Mouse (Mus musculus) lung, adult 10 weeks (tissue): ENCODE results near the gene Ubqln3. TPM values are rescaled to one million over a fixed set of nuclear protein-coding genes. Genes with fewer than 3 reads are reported as not detected.

Experiments
- polyA plus RNA-seq: library from polyadenylated mRNA; stranded (reverse); fragments of 350-450 nt; fragmentation: Illumina TruSeq; extraction: RNeasy Lipid Tissue Mini Kit (QIAGEN cat#74804); gene quantifications from one replicate; pipeline ENCODE4 v1.2.3, GENCODE M21; 2014; ENCODE audit warnings: low read depth, low replicate concordance; ENCODE audit not compliant: insufficient read depth

The Ubqln3 gene
- not detected for polyA plus RNA-seq

GRCm38 (mm10) chr7:104143179-104143578 is at the start of gene Ubqln3:
Gene Ubqln3 (minus strand): TSS chr7:104143279.

DNA sequence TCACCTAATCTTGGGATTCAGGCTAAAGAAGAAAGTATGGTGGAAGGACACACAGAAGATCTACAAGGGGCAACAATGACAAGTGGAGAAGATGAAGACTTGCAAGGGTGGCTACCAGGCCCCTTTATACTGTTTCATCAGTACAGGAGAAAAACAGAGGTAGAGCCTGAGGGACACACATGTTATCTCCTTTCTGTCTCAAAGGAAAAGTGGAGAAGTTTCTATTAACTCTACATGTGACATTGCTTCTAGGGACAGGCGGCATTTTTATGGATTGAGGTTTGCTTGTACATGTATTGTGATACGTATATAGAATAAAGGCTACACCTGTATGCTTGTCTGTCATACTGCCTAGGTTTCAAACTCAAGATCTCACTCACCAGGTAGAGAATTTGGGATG is 40.2 kb upstream of the Ubqln3 start, which contains the start of gene Olfr648:
Gene Olfr648, minus strand, starts transcription at position 101 of the 400 bp plus-strand sequence.

DNA sequence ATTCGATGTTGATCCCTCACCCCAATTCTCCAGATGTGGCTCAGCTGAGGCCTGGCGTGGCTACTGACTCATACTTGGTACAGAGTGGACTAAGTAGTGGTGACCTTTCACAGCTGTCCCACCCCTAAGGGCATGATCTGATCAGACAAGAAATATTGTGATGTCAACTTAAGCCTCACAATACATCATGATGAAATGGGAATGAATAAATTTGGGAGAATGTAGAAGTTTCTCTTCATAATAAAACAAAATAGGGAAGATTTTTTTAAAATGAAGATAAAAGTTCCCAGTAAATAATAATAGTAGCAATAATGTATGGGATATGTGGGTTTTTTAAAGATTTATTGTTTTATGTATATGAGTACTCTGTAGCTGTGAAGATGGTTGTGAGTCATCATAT is 7.4 kb upstream of the Ubqln3 start, which contains the start of gene Ubqlnl:
Gene Ubqlnl, minus strand, starts transcription at position 101 of the 400 bp plus-strand sequence.

DNA sequence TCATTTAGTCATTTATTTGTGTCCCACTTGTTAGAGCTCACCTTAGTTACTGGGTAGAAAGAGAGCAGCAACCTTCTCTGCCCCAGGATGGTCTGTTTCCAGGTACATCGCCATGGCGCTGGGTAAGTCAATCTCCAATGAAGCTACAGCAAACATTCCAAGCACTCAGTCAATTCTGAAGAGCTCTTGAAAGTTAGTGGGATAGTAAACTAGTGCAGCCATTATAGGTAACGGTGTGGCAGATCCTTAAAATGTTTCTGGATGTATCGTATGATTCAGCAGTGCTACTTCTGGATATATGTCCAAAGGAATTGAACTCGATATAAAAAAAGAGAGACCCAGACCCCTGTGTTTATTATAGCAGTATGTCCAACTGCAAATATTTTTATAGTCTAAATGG is 5.8 kb downstream of the Ubqln3 start, which contains the start of gene Olfr643:
Gene Olfr643, minus strand, starts transcription at position 101 of the 400 bp plus-strand sequence.

GRCm38 (mm10) chr7:104129726-104130125 is 13.4 kb downstream of the Ubqln3 start, which contains the start of gene Ubqln5:
Gene Ubqln5 (minus strand): TSS chr7:104129826.

GRCm38 (mm10) chr7:104104757-104104972 is 38.4 kb downstream of the Ubqln3 start, which contains the start of gene Olfr646:
Gene Olfr646 (plus strand): TSS chr7:104104873.

Other genes starting within 250 kb of the Ubqln3 start
- gene Olfr64, start 248.8 kb downstream of the Ubqln3 start, polyA plus RNA-seq = not detected
- not detected for gene Olfr65, start 239.8 kb downstream of the Ubqln3 start, polyA plus RNA-seq
- gene Olfr631, start 214.5 kb downstream of the Ubqln3 start, polyA plus RNA-seq = not detected
- gene Olfr632, start 208.9 kb downstream of the Ubqln3 start, polyA plus RNA-seq = not detected
- gene Olfr633, start 198.8 kb downstream of the Ubqln3 start, polyA plus RNA-seq = not detected
- gene Olfr635, start 172.1 kb downstream of the Ubqln3 start, polyA plus RNA-seq = not detected
- gene Olfr638, start 144.5 kb downstream of the Ubqln3 start, polyA plus RNA-seq = not detected
- not detected for gene Olfr639, start 126.0 kb downstream of the Ubqln3 start, polyA plus RNA-seq
- gene Olfr640, start 117.7 kb downstream of the Ubqln3 start, polyA plus RNA-seq = not detected
- not detected for gene Olfr641, start 107.8 kb downstream of the Ubqln3 start, polyA plus RNA-seq
- not detected for gene Olfr642, start 90.6 kb downstream of the Ubqln3 start, polyA plus RNA-seq
- gene 4930516K23Rik, start 81.8 kb downstream of the Ubqln3 start, polyA plus RNA-seq = not detected
- not detected for gene Olfr644, start 71.4 kb downstream of the Ubqln3 start, polyA plus RNA-seq
- gene Olfr645, start 57.8 kb downstream of the Ubqln3 start, polyA plus RNA-seq = not detected
- not detected for gene Olfr646, start 38.4 kb downstream of the Ubqln3 start, polyA plus RNA-seq
- not detected for gene Ubqln5, start 13.5 kb downstream of the Ubqln3 start, polyA plus RNA-seq
- gene Olfr643, start 5.9 kb downstream of the Ubqln3 start, polyA plus RNA-seq = not detected
- not detected for gene Ubqlnl, start 7.3 kb upstream of the Ubqln3 start, polyA plus RNA-seq
- gene Olfm5, start 21.6 kb upstream of the Ubqln3 start, polyA plus RNA-seq = not detected
- not detected for gene Olfr648, start 40.1 kb upstream of the Ubqln3 start, polyA plus RNA-seq
- not detected for gene Olfr649, start 52.7 kb upstream of the Ubqln3 start, polyA plus RNA-seq
- gene Trim6, start 75.5 kb upstream of the Ubqln3 start, polyA plus RNA-seq = 0.55 TPM
- 16.4 TPM for gene Trim34a, start 101.2 kb upstream of the Ubqln3 start, polyA plus RNA-seq
- gene Trim5, start 144.8 kb upstream of the Ubqln3 start, polyA plus RNA-seq = 3.5 TPM
- gene Trim12a, start 172.2 kb upstream of the Ubqln3 start, polyA plus RNA-seq = 34.7 TPM
- not detected for gene Trim34b, start 186.2 kb upstream of the Ubqln3 start, polyA plus RNA-seq
- gene Trim12c, start 210.1 kb upstream of the Ubqln3 start, polyA plus RNA-seq = 12.5 TPM
- gene Trim30b, start 226.6 kb upstream of the Ubqln3 start, polyA plus RNA-seq = 1.8 TPM